Mouse (Mus musculus) C2C12 (cell line): Measurements from ENCODE around the gene Ipo11. TPM values are rescaled to one million over a fixed set of nuclear protein-coding genes. Genes with fewer than 3 reads are reported as not detected.

Source experiments
- H3K27me3 ChIP-seq: one replicate; pipeline ENCODE4 v1.6.1; 2011; ENCODE audit not compliant: control insufficient read depth, insufficient read depth, insufficient read length
- H3K36me3 ChIP-seq: one replicate; pipeline ENCODE4 v1.6.1; 2011; ENCODE audit not compliant: control insufficient read depth, insufficient read depth
- H3K4me3 ChIP-seq: one replicate; pipeline ENCODE4 v1.5.1; 2011; ENCODE audit warnings: mild to moderate bottlenecking, control low read depth; ENCODE audit not compliant: poor library complexity, insufficient read depth, severe bottlenecking
- H3K79me2 ChIP-seq: one replicate; pipeline ENCODE4 v1.6.1; 2011; ENCODE audit not compliant: control insufficient read depth, insufficient read depth
- H3K79me3 ChIP-seq: one replicate; pipeline ENCODE4 v1.6.1; 2011; ENCODE audit warnings: low read depth, control low read depth
- H3ac ChIP-seq: one replicate; pipeline ENCODE3; 2011; ENCODE audit warnings: low read depth; ENCODE audit not compliant: control insufficient read depth, insufficient read length
- CEBPB ChIP-seq: IDR thresholded peaks from one replicate; pipeline ENCODE4 v1.6.1; 2011; ENCODE audit warnings: low read depth, mild to moderate bottlenecking, control low read depth, moderate library complexity
- CTCF ChIP-seq: IDR thresholded peaks from one replicate; pipeline ENCODE4 v1.5.1; 2011; ENCODE audit not compliant: control insufficient read depth, insufficient read depth, insufficient read length
- FOSL1 ChIP-seq: IDR thresholded peaks from one replicate; pipeline ENCODE4 v1.8.0; 2011; ENCODE audit warnings: mild to moderate bottlenecking, low read length; ENCODE audit not compliant: poor library complexity, insufficient read depth, severe bottlenecking
- MAX ChIP-seq: IDR thresholded peaks from one replicate; pipeline ENCODE4 v1.6.1; 2011; ENCODE audit warnings: mild to moderate bottlenecking, control low read depth
- MYOD1 ChIP-seq: IDR thresholded peaks from one replicate; pipeline ENCODE4 v1.6.1; 2011; ENCODE audit warnings: low read depth; ENCODE audit not compliant: control insufficient read depth, insufficient read length
- MYOG ChIP-seq: IDR thresholded peaks from one replicate; pipeline ENCODE4 v1.6.1; 2011; ENCODE audit not compliant: control insufficient read depth, insufficient read length; ENCODE audit errors: extremely low read depth
- USF1 ChIP-seq: IDR thresholded peaks from one replicate; pipeline ENCODE4 v1.6.1; 2011; ENCODE audit warnings: low read depth, mild to moderate bottlenecking, control low read depth, moderate library complexity
- polyA plus RNA-seq: library from polyadenylated mRNA; unstranded; fragments of >200 nt; fragmentation: generic; extraction: Trizol; gene quantifications from one replicate; pipeline ENCODE4 v1.2.1, GENCODE M21; 2012; ENCODE audit warnings: missing spikeins

The Ipo11 gene
- polyA plus RNA-seq, 1 experiment, result 14.3 TPM

GRCm38 (mm10) chr13:106844928-106845327 lies 91.8 kb downstream of the Ipo11 start:
- H3K4me3 ChIP-seq, result no peak overlapping the region
- no peaks in the 10 kb centered on the region for H3K79me3 ChIP-seq
- no peaks in the 10 kb centered on the region for H3K27me3 ChIP-seq
- TF ChIP-seq CEBPB (no peak), FOSL1 (no peak), MYOG (no peak), CTCF (no peak), USF1 (no peak), MYOD1 (no peak), MAX (no peak)
- no peak overlapping the region for H3ac ChIP-seq
- H3K36me3 ChIP-seq, result peaks cover 18% of the 10 kb centered on the region
- H3K79me2 ChIP-seq, result no peaks in the 10 kb centered on the region

DNA sequence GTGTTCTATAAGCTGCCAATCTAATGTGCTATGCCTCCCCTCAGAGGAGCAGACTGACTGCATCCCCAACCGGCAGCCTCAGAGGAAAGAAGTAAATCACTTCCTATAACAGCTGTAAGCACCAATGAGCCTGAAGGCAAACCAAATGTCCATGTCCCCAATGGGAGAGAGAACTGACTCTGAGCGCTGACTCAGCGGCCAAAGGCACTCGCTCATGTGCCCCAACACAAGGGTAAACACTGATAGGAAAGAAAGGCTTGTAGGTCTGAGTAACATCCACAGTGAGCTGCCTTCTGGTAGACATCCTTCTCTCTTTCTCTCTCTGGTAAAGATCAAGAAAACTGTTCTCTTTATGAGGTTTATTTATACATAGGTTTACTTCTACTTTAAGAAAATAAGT lies 94.2 kb downstream of the Ipo11 start:
- Histone ChIP-seq H3K79me2 (no peaks in the 10 kb centered on the region), H3K27me3 (no peaks in the 10 kb centered on the region), H3K4me3 (no peak overlapping the region), H3K36me3 (peaks cover 22% of the 10 kb centered on the region), H3K79me3 (no peaks in the 10 kb centered on the region), H3ac (no peak overlapping the region)
- TF ChIP-seq MAX (no peak), CTCF (no peak), FOSL1 (no peak), CEBPB (no peak), MYOG (no peak), USF1 (no peak)

DNA sequence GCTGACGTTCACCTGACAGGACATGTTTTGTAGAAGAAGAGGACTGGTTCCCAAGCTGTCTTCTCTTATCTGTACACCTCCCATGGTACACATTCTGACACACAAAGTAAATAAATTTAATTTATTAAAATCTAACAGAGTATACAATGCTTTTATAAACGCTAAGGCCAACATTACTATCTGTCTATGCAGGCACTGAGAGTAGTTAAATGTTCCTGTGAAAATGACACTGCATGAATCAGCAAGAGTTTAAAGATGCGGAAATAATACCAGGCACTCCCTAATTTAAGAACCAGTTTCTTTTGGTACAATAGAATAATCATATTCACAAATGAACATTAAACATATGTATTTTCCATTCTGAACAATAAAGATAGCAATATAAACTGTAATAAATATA lies 98.0 kb downstream of the Ipo11 start:
- Histone ChIP-seq H3ac (no peak overlapping the region), H3K36me3 (peaks cover 20% of the 10 kb centered on the region), H3K27me3 (no peaks in the 10 kb centered on the region), H3K79me2 (no peaks in the 10 kb centered on the region), H3K4me3 (no peak overlapping the region), H3K79me3 (no peaks in the 10 kb centered on the region)
- TF ChIP-seq CTCF (no peak), FOSL1 (no peak), CEBPB (no peak), MYOD1 (no peak), USF1 (no peak), MAX (no peak), MYOG (no peak)

DNA sequence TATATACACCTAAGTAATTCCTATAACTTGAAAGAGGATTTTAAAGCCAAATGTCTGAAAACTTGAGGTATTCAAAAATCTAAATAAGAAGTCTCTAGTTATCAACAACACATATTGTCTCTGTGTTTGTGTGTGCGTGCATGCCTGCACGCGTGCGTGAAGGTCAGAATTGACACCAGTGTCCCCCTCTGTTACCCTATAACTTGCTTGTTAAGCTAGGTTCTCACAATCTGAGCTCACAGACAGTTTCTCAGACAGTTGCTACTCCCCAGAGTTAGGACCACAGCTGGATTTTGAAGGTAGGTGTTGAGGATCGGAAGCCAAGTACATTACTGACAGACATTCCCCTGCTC lies 100.3 kb downstream of the Ipo11 start:
- Histone ChIP-seq H3ac (no peak overlapping the region), H3K27me3 (no peaks in the 10 kb centered on the region), H3K36me3 (peaks cover 15% of the 10 kb centered on the region), H3K79me2 (no peaks in the 10 kb centered on the region), H3K79me3 (no peaks in the 10 kb centered on the region), H3K4me3 (no peak overlapping the region)
- TF ChIP-seq MAX (no peak), USF1 (no peak), CEBPB (no peak), MYOD1 (no peak), MYOG (no peak), FOSL1 (no peak), CTCF (no peak)

DNA sequence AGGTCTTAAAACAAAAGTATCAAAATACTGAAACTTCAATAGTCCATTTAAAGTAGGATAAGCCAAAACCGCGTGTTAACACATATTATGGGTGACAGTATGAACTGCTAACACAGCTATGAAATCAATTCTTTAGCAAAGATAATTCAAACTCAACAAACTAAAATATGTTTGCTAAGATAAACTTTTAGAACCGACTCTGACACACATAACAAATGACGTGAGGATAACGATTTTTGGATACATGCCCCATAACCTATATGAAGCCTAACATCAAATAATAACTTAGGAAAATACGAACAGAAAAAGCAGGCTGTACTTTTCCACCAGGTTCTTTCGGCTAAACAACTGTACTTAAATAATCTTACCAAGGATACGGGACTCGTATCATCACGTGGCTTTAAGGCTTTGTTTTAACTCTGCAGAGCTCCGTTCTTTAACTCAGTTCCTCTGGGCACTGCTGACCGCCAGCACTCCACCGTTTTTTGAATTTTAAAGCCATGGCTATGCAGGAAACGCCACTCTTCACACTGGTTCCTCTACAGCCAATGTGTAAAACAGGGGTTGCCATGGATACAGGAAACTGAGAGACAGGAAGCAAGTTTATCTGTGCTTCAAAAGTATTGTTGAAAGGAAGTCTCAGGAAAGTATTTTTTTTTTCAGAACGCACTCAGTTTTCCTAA lies 100.8 kb downstream of the Ipo11 start:
- H3K27me3 ChIP-seq, result no peaks in the 10 kb centered on the region
- peaks cover 11% of the 10 kb centered on the region for H3K36me3 ChIP-seq
- no peaks in the 10 kb centered on the region for H3K79me3 ChIP-seq
- H3K4me3 ChIP-seq, result no peak overlapping the region
- H3K79me2 ChIP-seq, result no peaks in the 10 kb centered on the region
- TF ChIP-seq CEBPB, result no peak
- TF ChIP-seq MAX, result no peak
- TF ChIP-seq USF1, result no peak
- TF ChIP-seq MYOD1, result no peak
- no peak for TF ChIP-seq CTCF
- no peak for TF ChIP-seq FOSL1
- TF ChIP-seq MYOG, result no peak
- H3ac ChIP-seq, result no peak overlapping the region

DNA sequence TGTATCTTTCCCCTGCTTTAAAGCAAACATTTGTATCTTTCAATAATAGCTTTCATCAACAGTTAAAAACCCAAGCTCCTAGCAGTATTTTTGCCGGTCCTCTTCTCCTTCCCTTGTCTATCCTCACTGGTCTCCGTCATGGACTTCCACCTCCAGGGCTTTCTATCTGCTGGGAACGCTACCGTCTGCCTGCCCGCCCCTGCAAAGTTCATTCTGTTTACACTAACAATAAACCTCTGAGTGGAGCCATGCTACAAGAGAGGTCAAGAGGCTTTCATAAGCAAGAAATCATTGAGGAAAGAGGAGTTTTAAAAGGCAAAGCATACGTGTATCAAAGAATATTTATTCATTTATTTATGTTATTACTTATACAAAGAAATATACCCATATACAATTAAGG lies 106.7 kb downstream of the Ipo11 start:
- Histone ChIP-seq H3K79me3 (no peaks in the 10 kb centered on the region), H3ac (no peak overlapping the region), H3K36me3 (no peaks in the 10 kb centered on the region), H3K4me3 (no peak overlapping the region), H3K27me3 (no peaks in the 10 kb centered on the region), H3K79me2 (no peaks in the 10 kb centered on the region)
- no peak for TF ChIP-seq MYOG
- no peak for TF ChIP-seq FOSL1
- TF ChIP-seq CTCF, result no peak
- no peak for TF ChIP-seq MYOD1
- TF ChIP-seq CEBPB, result no peak
- TF ChIP-seq MAX, result no peak
- TF ChIP-seq USF1, result no peak
